Mouse (Mus musculus): ENCODE results near the gene Arl5a. TPM values are rescaled to one million over a fixed set of nuclear protein-coding genes. Genes with fewer than 3 reads are reported as not detected.

The Arl5a gene
- total RNA-seq, 2 experiments from 2014 or later, result 27.8 to 32.3 TPM

DNA sequence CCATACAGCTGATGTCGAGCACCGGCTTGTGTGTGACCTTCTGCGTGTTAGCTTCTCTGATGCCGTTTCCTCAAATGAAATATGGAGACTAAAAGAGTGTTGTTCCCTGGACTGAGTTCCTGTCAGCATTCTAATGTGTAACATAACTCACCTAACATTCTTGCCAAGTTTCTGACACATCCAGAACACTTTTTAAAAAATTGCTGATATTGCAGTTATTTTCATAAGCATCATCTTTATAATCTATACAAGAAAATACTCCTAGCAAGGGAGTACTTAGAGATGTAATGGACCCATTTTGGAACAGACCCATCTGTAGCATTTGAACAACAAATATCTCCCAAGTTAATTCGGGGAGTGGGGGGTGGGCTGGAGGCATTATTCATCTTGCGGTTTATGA lies 55.1 kb downstream of the Arl5a start:
- ATAC-seq (replicated peaks; ENCODE audit: poor library complexity, severe bottlenecking), result no peak

DNA sequence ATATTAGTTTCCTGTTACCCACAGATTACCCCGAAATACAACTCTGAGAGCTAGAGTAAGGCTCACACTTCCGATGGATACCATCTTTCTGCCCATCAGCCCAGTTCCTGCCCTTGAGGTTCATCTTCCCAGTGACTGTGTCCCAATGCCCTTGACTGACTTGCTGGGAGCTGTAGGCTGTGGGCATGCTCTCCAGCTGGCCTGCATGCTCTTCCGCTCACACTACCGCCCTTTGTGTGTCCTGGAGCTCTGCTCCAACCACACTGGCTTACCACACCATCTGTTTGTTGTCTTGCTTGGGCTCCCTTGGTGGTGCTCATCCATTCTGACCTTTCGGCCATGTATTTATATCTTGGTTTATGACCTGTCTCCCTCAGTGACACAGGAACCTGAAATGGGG lies 57.0 kb downstream of the Arl5a start:
- ATAC-seq (replicated peaks; ENCODE audit: poor library complexity, severe bottlenecking), result no peak

DNA sequence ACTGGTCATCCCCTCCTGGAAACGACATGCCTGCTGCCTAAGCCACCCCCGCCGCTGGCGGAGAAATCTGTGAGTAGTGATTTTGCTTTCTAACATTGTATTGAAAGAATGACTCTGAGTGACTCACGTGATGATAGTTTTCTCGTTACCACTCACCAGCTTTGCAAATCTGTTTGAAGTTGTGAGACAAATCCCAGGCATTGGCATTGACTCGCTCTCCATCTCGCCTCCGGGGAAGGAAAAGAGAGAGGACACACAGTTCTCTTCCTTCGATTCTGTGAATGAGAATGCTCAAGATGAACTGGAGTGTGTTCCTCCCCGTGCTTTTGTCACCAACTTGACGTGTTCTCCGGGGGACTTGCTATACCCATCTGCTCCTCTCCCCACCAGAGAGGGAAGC lies 57.5 kb downstream of the Arl5a start:
- ATAC-seq (replicated peaks; ENCODE audit: poor library complexity, severe bottlenecking), result no peak

DNA sequence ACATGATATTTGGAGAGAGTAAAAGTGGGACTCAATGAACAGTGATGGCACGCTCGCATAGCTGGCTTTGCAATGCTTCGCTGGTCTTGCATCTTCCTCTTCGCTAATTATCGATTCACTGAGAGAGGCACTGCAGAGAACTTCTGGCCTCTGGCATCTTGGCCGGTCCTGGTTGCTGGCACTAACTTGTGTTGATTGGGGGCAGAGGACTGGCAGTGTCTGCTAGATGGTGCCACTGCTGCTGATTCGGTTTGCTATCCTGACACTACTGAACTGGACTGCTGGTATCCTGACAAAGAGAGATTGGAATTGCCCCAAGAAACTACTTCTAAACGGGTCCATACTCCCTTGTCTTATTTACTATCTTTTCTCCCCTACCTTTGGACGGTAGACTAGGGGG lies 63.6 kb downstream of the Arl5a start:
- ATAC-seq (replicated peaks; ENCODE audit: poor library complexity, severe bottlenecking), result no peak

DNA sequence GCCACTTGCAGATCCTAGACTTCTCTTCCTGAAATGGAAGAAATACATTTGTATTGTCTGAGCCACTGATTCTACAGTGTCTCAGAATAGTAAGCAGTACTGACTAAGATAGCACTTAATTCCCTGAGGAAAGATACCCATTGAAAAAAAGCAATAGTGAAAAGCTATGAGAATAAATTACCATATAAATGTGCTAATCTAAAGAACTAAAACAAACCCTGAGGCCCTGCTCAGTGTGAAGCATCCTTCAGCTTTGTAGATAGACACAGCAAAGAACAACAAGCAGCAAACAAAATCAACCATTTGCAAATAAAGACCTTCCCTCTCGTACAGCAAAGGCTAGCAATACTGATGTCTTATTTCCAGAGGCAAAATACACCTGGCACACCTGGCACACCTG lies 65.0 kb downstream of the Arl5a start:
- ATAC-seq (replicated peaks; ENCODE audit: poor library complexity, severe bottlenecking), result no peak

DNA sequence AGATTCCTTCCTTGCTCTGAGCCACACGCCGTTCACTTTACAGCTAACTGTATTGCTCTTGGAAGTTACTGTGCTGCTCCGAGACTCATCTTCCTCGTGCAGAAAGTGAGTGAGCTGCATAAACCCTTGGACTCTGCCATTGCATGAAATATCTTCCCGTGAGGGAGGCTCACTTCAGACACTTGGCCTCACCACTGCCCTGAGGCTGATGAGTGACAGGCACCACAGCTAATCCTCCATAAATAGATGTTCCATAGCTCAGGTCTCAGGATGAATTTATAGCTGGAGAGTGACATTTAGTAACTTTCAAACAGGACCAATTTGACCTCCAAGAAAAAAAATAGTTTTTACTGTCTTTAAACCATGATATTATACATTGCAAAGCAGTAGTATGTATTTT lies 66.5 kb downstream of the Arl5a start:
- no peak for ATAC-seq (replicated peaks; ENCODE audit: poor library complexity, severe bottlenecking)

DNA sequence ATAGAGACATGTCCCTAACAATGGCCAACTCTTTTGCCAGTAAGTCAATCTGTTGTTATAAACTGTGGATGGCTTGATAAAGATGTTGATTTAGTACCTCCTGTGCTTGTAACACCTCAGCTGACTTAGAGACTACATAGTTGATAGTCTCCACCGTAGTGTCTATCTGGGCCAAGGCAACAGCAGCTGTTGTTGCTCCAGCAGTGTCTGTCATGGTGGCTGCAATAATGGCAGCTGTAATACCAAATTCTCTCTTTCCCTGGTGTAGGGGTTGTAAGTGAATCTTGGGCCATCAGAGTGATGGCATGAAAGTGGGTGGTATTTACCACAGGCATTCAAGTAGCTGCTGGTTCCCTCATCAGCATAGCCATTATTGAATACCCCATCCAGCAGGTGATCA lies 73.7 kb downstream of the Arl5a start:
- ATAC-seq (replicated peaks; ENCODE audit: poor library complexity, severe bottlenecking), result no peak

Other genes with a start within 250 kb of the Arl5a start
- gene Neb, start 46.4 kb downstream of the Arl5a start, total RNA-seq (2014; fragmentation: Nextera tagmentation), result not detected in 2 replicates
- 0.09 and 0.10 TPM in 2 replicates for gene Neb, start 46.4 kb downstream of the Arl5a start, total RNA-seq (2017)

All from granulocyte monocyte progenitor cell, adult 5-6 weeks (primary cell).